23 mouse cellular contexts compared by ENCODE assay signal in the genomic region with DNA sequence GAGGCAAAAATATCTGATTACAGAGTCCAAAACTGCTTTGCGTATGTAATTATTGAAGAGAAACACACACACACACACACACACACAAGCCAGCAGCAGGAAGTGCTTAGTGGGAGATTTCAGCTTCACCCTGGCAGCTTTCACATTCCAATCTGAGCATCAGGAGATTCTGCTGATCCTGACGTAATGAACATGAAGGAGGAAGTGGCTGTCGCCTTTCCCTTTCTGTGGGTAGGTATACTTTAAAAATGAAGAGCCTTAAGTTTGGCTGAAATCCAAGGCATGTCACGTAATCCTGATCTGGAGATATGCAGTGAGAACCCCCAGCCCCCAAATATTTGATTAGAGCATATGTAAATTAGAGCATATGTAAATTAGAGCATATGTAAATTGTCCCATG.
DNase-seq lines count a peak whose midpoint lies in the region; ATAC-seq lines count a peak whose summit lies in the region.
"Had no signal": no experiment of that assay in that cellular context is flagged by ENCODE, and none has a peak within 500 bp of the region (broad histone marks: within the 10 kb centered on the region; RNA-seq: fewer than 3 reads in every experiment).

No protein-coding gene starts in this region.

- no peaks in the 10 kb centered on the region for H3K27me3 ChIP-seq in forebrain, embryonic 16.5 days (replicated peaks; ENCODE audit: control insufficient read depth, insufficient read depth, low read length)
- H3K27me3 ChIP-seq in forebrain, embryonic 12.5 days = no peaks in the 10 kb centered on the region
- H3K27me3 ChIP-seq: heart, embryonic 15.5 days; liver, embryonic 15.5 days had no signal

- no peak overlapping the region for H3K27ac ChIP-seq in forebrain, embryonic 16.5 days (ENCODE audit: low read length)
- no peak overlapping the region for H3K27ac ChIP-seq in forebrain, embryonic 12.5 days
- H3K27ac ChIP-seq: heart, embryonic 15.5 days; kidney, postnatal 0 days; left cerebral cortex, adult 2 months; liver, embryonic 15.5 days had no signal

- peak; percentile 14 for DNase-seq in lung, postnatal 10 days
- no peak for DNase-seq in lung, postnatal 25 days (ENCODE audit: low spot score)
- DNase-seq in brain, adult 2 months (ENCODE audit: low read depth, low spot score) = peak; percentile 22
- DNase-seq in ovary, postnatal 14 days (ENCODE audit: low spot score) = no peak
- DNase-seq in cerebellum, adult 9-10 months = no peak
- DNase-seq: adrenal gland, postnatal 10 days; B cell, adult 2 months; cerebellum, adult 8-10 months; gastrocnemius, postnatal 36 days; heart, postnatal 36 days; kidney, adult 18-20 months; lung, postnatal 14 days; thymus, adult 18-20 months; thymus, postnatal 4 days had no signal

- ATAC-seq in forebrain, embryonic 16.5 days = peak; percentile 49; the same call in 1 of the 2 replicates
- ATAC-seq in forebrain, embryonic 12.5 days (ENCODE audit: low FRiP score) = no peak
- peak; percentile 66 to 75; a peak in 3 of 4 replicates for ATAC-seq in hematopoietic stem cell, adult 5-6 weeks (replicated peaks in 1 of 2; ENCODE audit: insufficient read depth in 1 of 2, low FRiP score in 2 of 2, low TSS enrichment in 1 of 2, low read depth in 1 of 2, poor library complexity in 2 of 2, severe bottlenecking in 2 of 2)
- ATAC-seq: inflammation-experienced regulatory T-cells, adult 6 months had no signal

- H3K4me1 ChIP-seq in forebrain, embryonic 16.5 days (replicated peaks; ENCODE audit: control insufficient read depth, insufficient read depth, low read length) = peaks cover 18% of the 10 kb centered on the region
- peaks cover 17% of the 10 kb centered on the region for H3K4me1 ChIP-seq in forebrain, embryonic 12.5 days
- H3K4me1 ChIP-seq: liver, embryonic 15.5 days had no signal

- no peaks in the 10 kb centered on the region for H3K36me3 ChIP-seq in forebrain, embryonic 16.5 days (ENCODE audit: control insufficient read depth, insufficient read depth)
- H3K36me3 ChIP-seq in forebrain, embryonic 12.5 days (replicated peaks) = no peaks in the 10 kb centered on the region
- H3K36me3 ChIP-seq: heart, embryonic 15.5 days; liver, embryonic 15.5 days had no signal

- no peak overlapping the region for H3K4me2 ChIP-seq in forebrain, embryonic 16.5 days (ENCODE audit: low read length)
- H3K4me2 ChIP-seq in forebrain, embryonic 12.5 days = no peak overlapping the region
- H3K4me2 ChIP-seq: heart, embryonic 15.5 days; hindbrain, embryonic 14.5 days; liver, embryonic 15.5 days had no signal

- 28% methylated on average over 4 of the region's 4 CpGs for WGBS in forebrain, embryonic 16.5 days
- 63% methylated on average over 4 of the region's 4 CpGs for whole genome bisulfite sequencing in forebrain, embryonic 12.5 days

- H3K4me3 ChIP-seq in forebrain, embryonic 16.5 days (replicated peaks; ENCODE audit: low read length) = no peak overlapping the region
- H3K4me3 ChIP-seq in forebrain, embryonic 12.5 days (replicated peaks) = no peak overlapping the region
- H3K4me3 ChIP-seq: heart, embryonic 15.5 days; left cerebral cortex, adult 2 months; liver, embryonic 15.5 days had no signal

- no peak overlapping the region for H3K9ac ChIP-seq in forebrain, embryonic 16.5 days (replicated peaks; ENCODE audit: low read depth, low read length)
- H3K9ac ChIP-seq in forebrain, embryonic 12.5 days = no peak overlapping the region
- H3K9ac ChIP-seq: heart, embryonic 15.5 days; hindbrain, embryonic 14.5 days; liver, embryonic 15.5 days had no signal

- no peaks in the 10 kb centered on the region for H3K9me3 ChIP-seq in forebrain, embryonic 16.5 days (ENCODE audit: control insufficient read depth, low read length)
- no peaks in the 10 kb centered on the region for H3K9me3 ChIP-seq in forebrain, embryonic 12.5 days
- H3K9me3 ChIP-seq: heart, embryonic 15.5 days; liver, embryonic 15.5 days had no signal

Comparison
In these comparisons a context has a peak if more than half of its experiments do, and no peak if none do; other contexts are left out.
1. DNase-seq: peak in lung, postnatal 10 days (single experiment) and brain, adult 2 months (single experiment); none in lung, postnatal 25 days (single experiment), ovary, postnatal 14 days (single experiment) and cerebellum, adult 9-10 months (single experiment).